Mouse (Mus musculus) hindbrain, embryonic 16.5 days (tissue): ENCODE data around the gene Lck. TPM values are rescaled to one million over a fixed set of nuclear protein-coding genes. Genes with fewer than 3 reads are reported as not detected.
A peak's percentile ranks its signal among the peaks of the same experiment; 100 is the strongest.

Source experiments
- ATAC-seq: fragments of 200-750 bp; cut with Nextera tagmentation; 2 replicates; pipeline ENCODE4 v1.8.0; 2017; ENCODE audit warnings: moderate TSS enrichment, moderate library complexity
- H3K27ac ChIP-seq: fragments of 300-500 bp; sonication (generic); 2 replicates; pipeline ENCODE4 v1.5.1; 2014; ENCODE audit warnings: low read depth, mild to moderate bottlenecking, control low read depth, low read length, moderate library complexity
- H3K27me3 ChIP-seq: fragments of 300-500 bp; sonication (generic); replicated peaks from 2 replicates; pipeline ENCODE4 v1.6.1; 2014; ENCODE audit warnings: low read length; ENCODE audit not compliant: control insufficient read depth, insufficient read depth
- H3K36me3 ChIP-seq: fragments of 300-500 bp; sonication (generic); 2 replicates; pipeline ENCODE4 v1.6.1; 2014; ENCODE audit warnings: mild to moderate bottlenecking, low read length, moderate library complexity, mixed read lengths; ENCODE audit not compliant: control insufficient read depth, insufficient read depth
- H3K4me1 ChIP-seq: fragments of 300-500 bp; sonication (generic); 2 replicates; pipeline ENCODE4 v1.6.1; 2014; ENCODE audit warnings: low read depth, low read length; ENCODE audit not compliant: control insufficient read depth, insufficient read depth
- H3K4me2 ChIP-seq: fragments of 300-500 bp; sonication (generic); 2 replicates; pipeline ENCODE4 v1.6.1; 2014; ENCODE audit warnings: mild to moderate bottlenecking, low read length, control low read depth, moderate library complexity
- H3K4me3 ChIP-seq: fragments of 300-500 bp; sonication (generic); 2 replicates; pipeline ENCODE4 v1.5.1; 2014; ENCODE audit warnings: mild to moderate bottlenecking, low read length, control low read depth, moderate library complexity
- H3K9ac ChIP-seq: fragments of 300-500 bp; sonication (generic); 2 replicates; pipeline ENCODE4 v1.6.1; 2014; ENCODE audit warnings: low read depth, mild to moderate bottlenecking, control low read depth, low read length, moderate library complexity
- H3K9me3 ChIP-seq: fragments of 300-500 bp; sonication (generic); 2 replicates; pipeline ENCODE4 v1.6.1; 2014; ENCODE audit warnings: mild to moderate bottlenecking, low read length, moderate library complexity; ENCODE audit not compliant: control insufficient read depth
- WGBS: fragments of 180-500 bp; shearing (Covaris S2); extraction: QIAGEN DNeasy Blood & Tissue Kit; methylation state at CpG from one replicate; pipeline ENCODE4 v1.1.7; 2014; 5-methylcytosine and 5-hydroxymethylcytosine counted together
- polyA plus RNA-seq: library from polyadenylated mRNA; unstranded; fragments of >200 nt; fragmentation: Nextera tagmentation; extraction: Ambion mirVana; gene quantifications from 2 replicates; pipeline ENCODE4 v1.2.1, GENCODE M21; 2015

Lck gene
- polyA plus RNA-seq, 1 experiment from 2014 or later, result 13.9 TPM

- H3K36me3 ChIP-seq, result peaks cover 34% of the 10 kb centered on the region
- H3K4me1 ChIP-seq, result no peaks in the 10 kb centered on the region
- no peak for ATAC-seq
Observed at GRCm38 (mm10) chr4:129525338-129525737, 48.1 kb downstream of the Lck start.

GRCm38 (mm10) chr4:129518519-129518918 lies 54.9 kb downstream of the Lck start:
- 88% methylated on average over 8 of the region's 8 CpGs for WGBS
- H3K36me3 ChIP-seq, result peaks cover 37% of the 10 kb centered on the region
- H3K27ac ChIP-seq, result no peak overlapping the region
- H3K27me3 ChIP-seq, result no peaks in the 10 kb centered on the region
- no peak overlapping the region for H3K4me2 ChIP-seq
- no peak overlapping the region for H3K4me3 ChIP-seq
- no peak overlapping the region for H3K9ac ChIP-seq
- H3K9me3 ChIP-seq, result no peaks in the 10 kb centered on the region
- no peak for ATAC-seq
- peaks cover 11% of the 10 kb centered on the region for H3K4me1 ChIP-seq

More at GRCm38 (mm10) chr4:129525338-129525737, 48.1 kb downstream of the Lck start:
- Histone ChIP-seq H3K4me2 (no peak overlapping the region), H3K4me3 (no peak overlapping the region), H3K9ac (no peak overlapping the region), H3K27me3 (no peaks in the 10 kb centered on the region), H3K27ac (no peak overlapping the region), H3K9me3 (no peaks in the 10 kb centered on the region)
- 97% methylated on average over 5 of the region's 5 CpGs for WGBS

GRCm38 (mm10) chr4:129516925-129517324 lies 56.5 kb downstream of the Lck start:
- Histone ChIP-seq H3K27ac (peak overlapping the region; percentile 39; the same call in 1 of the 2 replicates), H3K4me1 (peaks cover 14% of the 10 kb centered on the region), H3K27me3 (no peaks in the 10 kb centered on the region), H3K4me3 (no peak overlapping the region), H3K36me3 (peaks cover 26% of the 10 kb centered on the region), H3K9ac (no peak overlapping the region), H3K4me2 (no peak overlapping the region), H3K9me3 (no peaks in the 10 kb centered on the region)
- WGBS, result 61% methylated on average over 2 of the region's 2 CpGs
- ATAC-seq, result no peak

GRCm38 (mm10) chr4:129514300-129514898 lies 59.0 kb downstream of the Lck start:
- Histone ChIP-seq H3K4me1 (peaks cover 23% of the 10 kb centered on the region), H3K4me2 (peak overlapping the region; percentile 79), H3K9me3 (no peaks in the 10 kb centered on the region), H3K4me3 (peak overlapping the region; percentile 99), H3K36me3 (peaks cover 11% of the 10 kb centered on the region), H3K27ac (peak overlapping the region; percentile 98), H3K27me3 (no peaks in the 10 kb centered on the region), H3K9ac (peak overlapping the region; percentile 100)
- peak; percentile 46 for ATAC-seq
- under 1% methylated on average over 32 of the region's 35 CpGs for WGBS

- 0% methylated on average over 24 of the region's 57 CpGs for WGBS
- Histone ChIP-seq H3K27ac (peak overlapping the region; percentile 98), H3K36me3 (peaks cover 11% of the 10 kb centered on the region), H3K4me3 (peak overlapping the region; percentile 99), H3K4me1 (peaks cover 23% of the 10 kb centered on the region), H3K4me2 (peak overlapping the region; percentile 79), H3K9me3 (no peaks in the 10 kb centered on the region), H3K27me3 (no peaks in the 10 kb centered on the region), H3K9ac (peak overlapping the region; percentile 100)
- ATAC-seq, result peak; percentile 5; the same call in 1 of the 2 replicates
Observed at GRCm38 (mm10) chr4:129513891-129514290, 59.5 kb downstream of the Lck start.

GRCm38 (mm10) chr4:129513086-129513767 lies 60.2 kb downstream of the Lck start, which contains the start of gene Marcksl1:
Marcksl1 (plus strand) TSS chr4:129513581.
- Histone ChIP-seq H3K36me3 (peaks cover 6% of the 10 kb centered on the region), H3K4me2 (peak within 1 kb of the TSS; percentile 79), H3K27ac (peak within 1 kb of the TSS; percentile 98), H3K9ac (peak within 1 kb of the TSS; percentile 100), H3K4me3 (peak within 1 kb of the TSS; percentile 99), H3K9me3 (no peaks in the 10 kb centered on the region), H3K27me3 (no peaks in the 10 kb centered on the region), H3K4me1 (peaks cover 23% of the 10 kb centered on the region)
- 4% methylated on average over 47 of the region's 47 CpGs for WGBS
- ATAC-seq, result peak; percentile 84

GRCm38 (mm10) chr4:129511413-129512096 lies 61.9 kb downstream of the Lck start:
- no peak for ATAC-seq
- Histone ChIP-seq H3K36me3 (peaks cover 1% of the 10 kb centered on the region; the same call in 1 of the 2 replicates), H3K4me1 (peaks cover 23% of the 10 kb centered on the region), H3K27me3 (no peaks in the 10 kb centered on the region), H3K9me3 (no peaks in the 10 kb centered on the region), H3K9ac (peak overlapping the region; percentile 2; the same call in 1 of the 2 replicates), H3K27ac (peak overlapping the region; percentile 60; the same call in 1 of the 2 replicates), H3K4me3 (no peak overlapping the region), H3K4me2 (no peak overlapping the region)
- WGBS, result 16% methylated on average over 6 of the region's 6 CpGs

GRCm38 (mm10) chr4:129510723-129511412 lies 62.6 kb downstream of the Lck start:
- Histone ChIP-seq H3K9ac (no peak overlapping the region), H3K27me3 (no peaks in the 10 kb centered on the region), H3K4me2 (no peak overlapping the region), H3K9me3 (no peaks in the 10 kb centered on the region), H3K4me1 (peaks cover 20% of the 10 kb centered on the region), H3K4me3 (no peak overlapping the region), H3K36me3 (no peaks in the 10 kb centered on the region), H3K27ac (peak overlapping the region; percentile 60)
- WGBS, result 30% methylated on average over 6 of the region's 6 CpGs
- ATAC-seq, result no peak
